Mouse (Mus musculus) midbrain, embryonic 10.5 days (tissue): ENCODE data around the gene Palm2. TPM values are rescaled to one million over a fixed set of nuclear protein-coding genes. Genes with fewer than 3 reads are reported as not detected.

ENCODE experiments used
- DNase-seq: peaks from one replicate; pipeline ENCODE4 v3.0.0-alpha.2; 2017; ENCODE audit warnings: low spot score
- H3K27ac ChIP-seq: fragments of 300-500 bp; sonication (generic); replicated peaks from 2 replicates; pipeline ENCODE4 v1.5.1; 2016; ENCODE audit warnings: mild to moderate bottlenecking
- H3K27me3 ChIP-seq: fragments of 300-500 bp; sonication (generic); 2 replicates; pipeline ENCODE4 v1.6.1; 2016; ENCODE audit warnings: low read depth, mild to moderate bottlenecking; ENCODE audit not compliant: poor library complexity, severe bottlenecking
- H3K36me3 ChIP-seq: fragments of 300-500 bp; sonication (generic); 2 replicates; pipeline ENCODE4 v1.6.1; 2016; ENCODE audit warnings: mild to moderate bottlenecking, moderate library complexity
- H3K4me1 ChIP-seq: fragments of 300-500 bp; sonication (generic); 2 replicates; pipeline ENCODE4 v1.6.1; 2016
- H3K4me3 ChIP-seq: fragments of 300-500 bp; sonication (generic); 2 replicates; pipeline ENCODE4 v1.5.1; 2016; ENCODE audit warnings: mild to moderate bottlenecking, moderate library complexity
- H3K9me3 ChIP-seq: fragments of 300-500 bp; sonication (generic); replicated peaks from 2 replicates; pipeline ENCODE4 v1.6.1; 2016; ENCODE audit warnings: mild to moderate bottlenecking
- WGBS: fragments of 180-500 bp; shearing (Covaris S2); methylation state at CpG from one replicate; pipeline ENCODE4 v1.1.7; 2016; 5-methylcytosine and 5-hydroxymethylcytosine counted together
- polyA plus RNA-seq: library from polyadenylated mRNA; unstranded; fragments of >200 nt; fragmentation: Nextera tagmentation; extraction: Ambion mirVana; gene quantifications from 2 replicates; pipeline ENCODE4 v1.2.1, GENCODE M21; 2016

Palm2 gene
- polyA plus RNA-seq, 1 experiment from 2014 or later, result 2.4 TPM

DNA sequence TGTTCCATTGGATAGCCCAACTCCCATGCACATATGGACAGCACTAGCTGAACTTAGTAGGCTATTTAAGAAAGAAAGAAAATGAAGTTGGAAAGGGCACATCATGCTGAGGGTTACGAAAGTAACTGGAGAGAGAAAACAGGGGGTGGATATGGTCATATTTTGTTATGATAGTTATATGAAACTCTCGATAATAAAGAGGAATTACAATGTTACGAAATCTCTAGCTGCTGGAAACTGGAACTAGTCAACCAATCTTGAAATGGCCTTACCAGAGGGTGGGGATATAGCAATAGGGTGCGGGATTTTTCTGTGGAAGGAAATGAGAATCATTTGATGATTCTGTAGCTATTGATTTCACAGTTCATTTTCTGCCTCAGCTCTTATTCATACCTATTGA lies 180.6 kb downstream of the Palm2 start:
- DNase-seq, result no peak
- WGBS, result 91% methylated on average over 4 of the region's 4 CpGs
- no peak overlapping the region for H3K4me3 ChIP-seq
- peaks cover 7% of the 10 kb centered on the region for H3K4me1 ChIP-seq
- no peaks in the 10 kb centered on the region for H3K27me3 ChIP-seq
- no peak overlapping the region for H3K27ac ChIP-seq
- H3K9me3 ChIP-seq, result 0 out of 2 replicates have a peak, but pooled peaks cover 4% of the 10 kb centered on the region
- H3K36me3 ChIP-seq, result no peaks in the 10 kb centered on the region

DNA sequence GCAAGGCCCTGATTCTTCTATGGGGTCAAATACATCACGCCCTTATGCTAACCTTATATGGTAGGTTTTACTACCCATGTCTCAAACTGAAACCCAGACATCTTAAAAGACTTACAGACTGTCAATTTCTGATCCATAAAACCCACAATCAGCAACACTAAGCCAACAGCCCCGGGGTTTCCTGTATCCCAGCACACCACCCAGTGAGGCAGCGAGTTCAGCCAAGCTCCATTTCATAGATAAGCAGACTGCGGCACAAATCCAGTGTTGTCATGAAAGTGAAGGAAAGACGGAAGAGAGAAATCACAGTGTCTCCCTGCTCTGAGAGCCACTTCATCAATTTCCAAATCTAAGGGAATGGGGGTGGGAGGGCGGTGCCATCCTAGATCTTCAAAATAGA lies 184.7 kb downstream of the Palm2 start:
- no peaks in the 10 kb centered on the region for H3K36me3 ChIP-seq
- 0 out of 2 replicates have a peak, but pooled peaks cover 4% of the 10 kb centered on the region for H3K9me3 ChIP-seq
- H3K27ac ChIP-seq, result no peak overlapping the region
- no peaks in the 10 kb centered on the region for H3K4me1 ChIP-seq
- DNase-seq, result no peak
- 87% methylated on average over 6 of the region's 6 CpGs for WGBS
- no peaks in the 10 kb centered on the region for H3K27me3 ChIP-seq
- H3K4me3 ChIP-seq, result no peak overlapping the region

DNA sequence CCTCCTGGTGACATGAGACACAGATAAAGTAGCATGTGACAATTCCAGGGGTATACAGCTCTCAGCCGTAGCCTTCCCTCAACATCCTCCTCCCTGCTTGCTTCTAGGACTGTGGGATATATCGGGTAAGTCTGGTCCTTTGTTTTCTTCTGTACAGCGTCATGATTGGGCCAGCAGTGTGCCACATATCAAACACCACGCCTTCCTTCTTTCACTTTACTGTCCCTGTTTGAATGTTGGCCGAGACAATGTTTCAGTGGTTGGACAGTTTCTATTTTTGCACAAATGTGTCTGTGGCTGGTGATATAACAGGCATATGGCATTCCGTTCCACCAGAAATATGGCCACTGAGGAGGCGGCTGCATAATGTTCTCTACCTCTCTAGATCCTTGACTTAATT lies 188.8 kb downstream of the Palm2 start:
- Histone ChIP-seq H3K4me3 (no peak overlapping the region), H3K9me3 (0 out of 2 replicates have a peak, but pooled peaks cover 4% of the 10 kb centered on the region), H3K27ac (no peak overlapping the region), H3K36me3 (no peaks in the 10 kb centered on the region), H3K4me1 (no peaks in the 10 kb centered on the region), H3K27me3 (no peaks in the 10 kb centered on the region)
- DNase-seq, result no peak
- WGBS, result 89% methylated on average over 7 of the region's 7 CpGs

DNA sequence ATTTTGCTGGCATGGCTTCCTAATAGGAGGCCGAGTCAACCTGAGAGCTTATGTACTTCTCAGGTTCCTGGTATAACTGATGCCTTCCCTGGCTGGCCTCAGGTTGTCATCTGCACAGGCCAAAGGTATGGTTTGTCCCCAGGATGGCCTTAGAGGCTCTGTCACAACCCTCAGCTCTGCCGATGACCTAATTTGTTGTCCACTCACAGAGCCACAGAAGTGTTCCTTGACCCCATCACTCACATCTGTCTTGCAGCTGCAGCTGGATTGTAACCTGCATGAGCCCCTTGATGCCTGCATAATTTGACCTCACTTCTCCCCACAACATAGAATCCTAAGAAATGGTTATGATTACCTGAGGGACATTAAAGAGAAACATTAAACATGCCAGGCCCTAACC lies 190.8 kb downstream of the Palm2 start:
- H3K4me3 ChIP-seq, result no peak overlapping the region
- no peaks in the 10 kb centered on the region for H3K4me1 ChIP-seq
- no peaks in the 10 kb centered on the region for H3K27me3 ChIP-seq
- H3K36me3 ChIP-seq, result no peaks in the 10 kb centered on the region
- no peak overlapping the region for H3K27ac ChIP-seq
- 93% methylated on average over 2 of the region's 2 CpGs for WGBS
- no peaks in the 10 kb centered on the region for H3K9me3 ChIP-seq
- no peak for DNase-seq

DNA sequence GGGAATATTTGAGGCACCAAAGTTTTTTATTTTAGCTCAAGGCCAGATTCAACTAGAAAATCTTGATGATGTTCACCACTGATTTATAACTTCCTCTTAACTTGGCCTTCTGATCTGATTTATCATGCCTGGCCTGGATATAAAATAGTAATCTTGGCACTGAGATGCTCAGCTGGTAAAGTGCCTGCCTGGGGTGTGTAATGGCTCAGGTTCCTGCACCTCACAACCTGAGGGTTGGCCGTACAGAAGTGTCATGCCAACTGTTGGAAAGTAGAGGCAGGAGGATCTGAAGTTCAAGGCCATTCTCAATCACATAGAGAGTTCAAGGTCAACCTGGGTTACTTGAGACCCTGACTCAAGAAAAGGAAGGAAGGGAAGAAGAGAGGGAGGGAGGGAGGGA lies 191.3 kb downstream of the Palm2 start:
- Histone ChIP-seq H3K27ac (no peak overlapping the region), H3K36me3 (no peaks in the 10 kb centered on the region), H3K4me3 (no peak overlapping the region), H3K27me3 (no peaks in the 10 kb centered on the region), H3K4me1 (no peaks in the 10 kb centered on the region), H3K9me3 (no peaks in the 10 kb centered on the region)
- 88% methylated on average over 1 of the region's 1 CpGs for WGBS
- no peak for DNase-seq

DNA sequence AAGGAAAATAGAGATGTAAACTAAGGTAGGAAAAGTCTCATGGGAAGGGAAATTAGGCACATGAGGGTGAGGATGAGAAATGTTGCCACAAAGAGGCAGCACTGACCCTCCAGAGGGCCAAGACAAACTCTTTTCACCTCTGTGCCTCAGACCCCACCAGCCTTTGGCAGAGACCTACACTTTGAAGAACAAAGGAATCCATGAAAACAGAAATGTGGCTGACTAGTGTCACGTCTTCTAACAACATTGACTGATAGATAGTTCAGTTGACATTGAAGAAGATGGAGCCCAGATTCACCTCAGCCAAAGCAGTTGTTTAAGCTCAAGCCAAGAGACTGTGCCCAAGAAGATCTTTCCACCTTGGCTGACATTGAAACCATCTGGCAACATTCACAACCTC lies 191.7 kb downstream of the Palm2 start:
- H3K27ac ChIP-seq, result no peak overlapping the region
- no peaks in the 10 kb centered on the region for H3K27me3 ChIP-seq
- H3K36me3 ChIP-seq, result no peaks in the 10 kb centered on the region
- no peak overlapping the region for H3K4me3 ChIP-seq
- DNase-seq, result no peak
- 86% methylated on average over 1 of the region's 1 CpGs for WGBS
- H3K9me3 ChIP-seq, result no peaks in the 10 kb centered on the region
- H3K4me1 ChIP-seq, result no peaks in the 10 kb centered on the region

DNA sequence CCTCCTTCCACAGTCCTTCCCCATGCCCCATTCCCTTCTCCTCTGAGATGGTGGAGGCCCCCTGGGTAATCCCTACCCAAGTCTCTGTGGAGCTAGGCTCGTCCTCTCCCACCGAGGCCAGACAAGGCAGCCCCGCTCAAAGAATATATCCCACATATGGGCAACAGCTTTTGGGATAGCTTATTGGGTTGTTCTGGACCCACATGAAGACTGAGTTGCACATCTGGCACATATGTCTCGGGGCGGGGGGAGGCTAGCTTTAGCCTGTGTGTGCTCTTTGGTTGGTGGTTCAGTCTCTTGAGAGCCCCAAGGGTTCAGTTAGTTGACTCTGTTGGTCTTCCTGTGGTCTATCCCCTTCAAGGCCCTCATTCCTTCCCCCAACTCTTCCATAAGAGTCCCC lies 192.9 kb downstream of the Palm2 start:
- Histone ChIP-seq H3K4me3 (no peak overlapping the region), H3K4me1 (no peaks in the 10 kb centered on the region), H3K36me3 (no peaks in the 10 kb centered on the region), H3K27ac (no peak overlapping the region), H3K9me3 (no peaks in the 10 kb centered on the region), H3K27me3 (no peaks in the 10 kb centered on the region)
- DNase-seq, result no peak
- WGBS, result 96% methylated on average over 5 of the region's 5 CpGs

DNA sequence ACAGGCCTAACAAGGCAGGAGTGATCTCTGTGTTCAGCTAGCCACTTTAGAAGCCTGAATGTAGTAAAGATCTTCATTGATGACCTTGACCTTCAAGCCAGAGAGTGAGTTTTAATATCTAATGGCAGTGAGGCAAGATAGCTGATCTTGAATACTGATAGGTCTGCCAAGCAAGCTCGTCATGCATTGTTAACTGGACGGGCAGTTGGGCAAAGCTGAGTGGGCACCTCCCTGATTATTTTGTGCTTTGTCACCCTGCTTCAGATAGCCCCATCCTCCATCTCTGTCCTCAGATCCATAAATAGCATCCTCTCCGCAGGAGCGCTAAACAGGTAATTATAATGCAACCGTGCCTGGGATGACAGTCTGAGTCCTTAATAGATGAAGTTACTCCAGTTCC lies 198.3 kb downstream of the Palm2 start:
- no peaks in the 10 kb centered on the region for H3K9me3 ChIP-seq
- no peaks in the 10 kb centered on the region for H3K36me3 ChIP-seq
- H3K27ac ChIP-seq, result no peak overlapping the region
- no peak overlapping the region for H3K4me3 ChIP-seq
- DNase-seq, result no peak
- WGBS, result 93% methylated on average over 5 of the region's 5 CpGs
- H3K4me1 ChIP-seq, result peaks cover 3% of the 10 kb centered on the region
- no peaks in the 10 kb centered on the region; the same call in 1 of the 2 replicates for H3K27me3 ChIP-seq

DNA sequence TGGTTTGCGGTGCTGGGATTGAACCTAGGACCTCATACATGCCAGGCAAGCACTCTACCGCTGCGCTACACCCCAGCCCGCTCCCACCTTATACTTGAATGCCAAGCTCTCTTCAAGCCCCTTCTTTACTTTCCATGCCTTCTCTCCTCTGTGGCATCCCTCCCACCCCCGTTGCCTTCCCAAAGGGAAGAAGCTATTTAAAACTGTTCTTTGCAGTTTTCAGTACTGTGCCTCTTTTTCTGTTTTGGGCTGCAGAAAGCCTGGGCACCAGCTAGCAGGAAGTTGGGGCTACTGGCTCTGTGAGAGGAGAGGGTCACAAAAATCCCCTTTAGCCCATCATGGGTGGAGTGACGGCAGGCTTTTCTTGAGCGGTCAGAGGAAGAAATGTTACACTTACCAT lies 199.0 kb downstream of the Palm2 start:
- H3K27ac ChIP-seq, result no peak overlapping the region
- H3K4me1 ChIP-seq, result peaks cover 10% of the 10 kb centered on the region
- no peaks in the 10 kb centered on the region; the same call in 1 of the 2 replicates for H3K27me3 ChIP-seq
- no peak overlapping the region for H3K4me3 ChIP-seq
- H3K9me3 ChIP-seq, result no peaks in the 10 kb centered on the region
- H3K36me3 ChIP-seq, result no peaks in the 10 kb centered on the region
- DNase-seq, result no peak
- 93% methylated on average over 7 of the region's 7 CpGs for WGBS

DNA sequence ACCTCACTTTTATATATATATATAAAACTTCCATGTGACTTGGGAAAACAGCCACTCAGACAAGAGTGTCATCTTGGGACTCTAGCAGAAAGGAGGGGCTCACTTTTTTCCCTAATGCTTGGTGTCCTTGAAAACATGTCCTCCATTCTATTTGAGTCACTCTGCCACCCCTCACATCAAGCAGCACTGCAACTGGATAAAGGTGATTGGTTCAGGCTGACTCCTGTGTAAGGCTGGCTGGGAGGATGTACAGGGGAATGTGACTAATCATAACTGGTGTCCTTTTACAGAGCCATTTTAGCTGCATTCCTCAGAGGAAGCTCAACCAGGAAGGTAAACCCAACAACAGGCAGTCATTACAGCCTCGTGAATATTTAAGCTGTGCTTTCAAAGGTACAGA lies 200.9 kb downstream of the Palm2 start:
- no peak overlapping the region for H3K27ac ChIP-seq
- no peaks in the 10 kb centered on the region for H3K9me3 ChIP-seq
- H3K27me3 ChIP-seq, result peaks cover 3% of the 10 kb centered on the region
- 74% methylated on average over 1 of the region's 1 CpGs for WGBS
- no peak for DNase-seq
- H3K36me3 ChIP-seq, result no peaks in the 10 kb centered on the region
- H3K4me3 ChIP-seq, result no peak overlapping the region
- H3K4me1 ChIP-seq, result peaks cover 20% of the 10 kb centered on the region

DNA sequence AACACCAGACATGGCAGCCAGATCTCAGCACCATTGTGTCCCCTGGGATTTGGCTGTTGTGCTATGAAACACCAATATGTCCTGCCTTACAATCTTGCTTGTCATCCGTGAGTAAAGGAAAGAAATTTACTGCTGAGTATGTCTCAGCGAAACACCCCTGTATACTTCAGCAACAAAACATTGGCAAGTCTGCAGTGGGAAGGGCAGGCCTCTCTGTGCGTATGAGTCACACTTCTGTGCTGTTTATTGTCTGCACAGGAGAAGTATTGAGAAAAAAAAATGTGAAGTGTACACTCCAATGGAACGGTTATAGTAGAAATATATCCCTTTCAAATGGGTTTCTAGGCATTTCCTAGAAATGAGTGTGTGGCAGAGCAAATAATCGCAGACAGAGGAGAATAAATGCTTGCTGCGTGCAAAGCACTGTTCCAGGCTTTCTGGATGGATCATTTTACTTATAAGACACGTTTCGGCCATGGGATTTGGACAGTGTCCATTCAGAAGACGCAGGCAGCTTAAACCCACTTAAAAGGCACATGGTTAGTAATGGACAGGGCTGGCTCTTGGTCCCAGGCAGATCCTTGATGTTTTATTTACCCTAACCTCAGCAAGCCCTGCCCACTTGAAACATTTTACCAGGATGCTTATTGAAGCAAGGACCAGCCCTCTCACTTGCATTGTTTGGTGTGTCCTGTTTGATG lies 202.9 kb downstream of the Palm2 start:
- H3K36me3 ChIP-seq, result no peaks in the 10 kb centered on the region
- DNase-seq, result no peak
- no peak overlapping the region for H3K4me3 ChIP-seq
- WGBS, result 77% methylated on average over 9 of the region's 9 CpGs
- peaks cover 24% of the 10 kb centered on the region for H3K4me1 ChIP-seq
- no peaks in the 10 kb centered on the region for H3K9me3 ChIP-seq
- no peak overlapping the region for H3K27ac ChIP-seq
- peaks cover 3% of the 10 kb centered on the region for H3K27me3 ChIP-seq

DNA sequence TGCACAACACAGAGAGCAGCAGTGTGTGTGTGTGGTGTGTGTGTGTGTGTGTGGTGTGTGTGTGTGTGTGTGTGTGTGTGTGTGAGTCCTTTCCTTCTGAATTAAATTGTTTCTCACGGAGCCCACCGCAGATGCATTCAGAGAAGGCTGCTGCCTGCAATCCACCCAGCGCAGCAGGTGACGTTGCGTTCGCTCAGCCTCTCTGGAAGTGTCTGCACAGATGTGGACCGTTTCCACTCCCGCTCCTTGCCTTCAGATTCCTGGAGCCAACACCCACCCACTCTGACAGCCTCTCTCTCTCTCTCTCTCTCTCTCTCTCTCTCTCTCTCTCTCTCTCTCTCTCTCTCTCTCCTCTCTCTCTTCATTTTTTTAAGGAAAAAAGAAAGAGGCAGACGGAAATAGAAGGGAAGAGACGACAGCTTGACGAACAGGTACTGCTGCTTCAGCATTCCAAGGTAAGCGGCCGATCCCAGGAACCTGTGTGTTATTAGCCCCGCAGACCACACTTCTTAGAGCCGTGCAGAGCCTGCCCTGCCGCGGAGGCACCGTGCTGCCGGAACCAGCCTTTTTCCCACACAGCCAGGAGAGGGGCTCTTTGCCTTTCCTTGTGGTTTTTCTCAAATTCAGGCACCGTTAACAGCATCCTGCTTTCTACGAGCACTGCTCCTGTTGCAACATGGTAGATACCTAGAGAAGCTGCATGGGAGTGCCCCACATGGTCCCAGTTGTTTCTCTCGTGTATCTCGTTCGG lies 203.8 kb downstream of the Palm2 start:
- 53% methylated on average over 24 of the region's 24 CpGs for WGBS
- Histone ChIP-seq H3K4me1 (peaks cover 24% of the 10 kb centered on the region), H3K9me3 (no peaks in the 10 kb centered on the region), H3K36me3 (no peaks in the 10 kb centered on the region), H3K27ac (0 out of 2 replicates have a peak overlapping the region, but pooled peaks have one; percentile 9), H3K4me3 (peak overlapping the region; percentile 43), H3K27me3 (peaks cover 3% of the 10 kb centered on the region)
- DNase-seq, result no peak

DNA sequence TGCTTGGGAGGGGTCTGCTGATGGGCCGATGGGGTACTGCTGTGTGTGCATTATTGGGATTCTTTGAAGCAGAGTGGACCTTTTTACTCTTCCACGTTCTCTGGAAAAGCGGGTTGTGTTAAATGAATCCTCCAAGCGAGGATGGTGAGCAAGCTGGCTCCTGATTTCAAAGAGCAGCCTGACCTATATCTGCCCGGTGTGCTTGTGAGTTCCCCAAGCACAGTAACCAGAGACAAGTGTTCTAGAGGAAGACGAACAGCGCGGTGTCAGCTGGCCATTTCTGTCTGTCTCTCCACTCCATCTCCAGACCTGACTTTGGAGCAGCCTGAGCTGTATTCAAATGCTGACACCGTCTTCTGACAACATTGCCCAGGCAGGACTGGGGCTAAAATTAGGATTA lies 204.9 kb downstream of the Palm2 start:
- Histone ChIP-seq H3K4me1 (peaks cover 24% of the 10 kb centered on the region), H3K4me3 (no peak overlapping the region), H3K9me3 (no peaks in the 10 kb centered on the region), H3K27ac (no peak overlapping the region), H3K27me3 (peaks cover 3% of the 10 kb centered on the region), H3K36me3 (no peaks in the 10 kb centered on the region)
- no peak for DNase-seq
- WGBS, result 86% methylated on average over 9 of the region's 9 CpGs
